Mouse (Mus musculus) T-cell, adult 66 days (primary cell): ENCODE data around the gene Pigv. TPM values are rescaled to one million over a fixed set of nuclear protein-coding genes. Genes with fewer than 3 reads are reported as not detected.

Source experiments
- total RNA-seq, 2 experiments: library from RNA; stranded (reverse); gene quantifications; 3 replicates in 1 of 2; 4 replicates in 1 of 2; pipeline ENCODE4 v1.2.4; 2023

Pigv gene
- total RNA-seq, result 10 to 100 TPM; 23.5 to 25.4 TPM

DNA sequence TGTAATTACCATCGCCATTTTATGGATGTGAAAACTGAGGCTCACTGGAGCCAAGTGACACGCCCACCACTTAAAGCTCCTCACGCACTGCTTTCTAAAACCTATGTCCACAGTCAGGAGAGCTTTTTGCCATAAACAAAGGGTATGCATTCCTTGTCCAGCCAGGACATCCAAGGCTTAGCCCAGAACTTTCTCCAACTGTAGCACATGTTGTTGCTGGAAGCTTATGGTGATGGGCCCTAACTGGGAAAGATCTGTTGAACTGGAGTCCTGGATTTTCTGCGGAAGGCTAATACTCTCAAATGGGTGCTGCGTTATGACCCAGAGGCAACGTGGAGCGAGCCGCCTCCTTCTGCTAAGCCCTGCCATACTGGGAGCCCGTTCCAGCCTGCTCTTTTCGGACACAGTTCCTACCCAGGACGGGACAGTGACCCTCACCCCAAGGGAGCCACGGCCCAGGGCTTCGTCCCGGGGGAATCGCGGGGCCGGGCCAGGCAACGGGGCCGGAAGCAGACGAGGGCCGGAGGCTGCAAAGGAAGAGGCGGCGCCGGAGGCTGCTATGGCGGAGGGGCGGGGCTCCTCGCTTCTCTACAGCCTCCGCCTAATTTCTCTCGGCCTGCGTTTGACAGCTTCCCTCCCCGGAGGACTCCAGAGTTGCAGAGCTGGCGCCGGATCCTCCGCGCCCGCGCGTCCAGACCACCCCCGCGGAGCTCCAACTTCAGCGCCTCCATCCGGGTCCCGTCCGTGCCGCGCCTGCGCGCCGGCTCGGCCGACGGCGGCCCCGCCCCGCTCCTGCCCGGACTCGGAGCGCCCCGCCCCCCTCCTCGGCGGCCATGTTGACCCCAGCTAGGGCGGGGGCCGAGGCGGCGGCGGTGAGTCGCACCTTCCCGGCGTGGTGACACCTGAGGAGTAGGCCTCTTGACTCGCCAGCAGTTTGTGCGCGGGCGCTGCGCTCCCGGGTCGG is at the start of gene Pigv:
Gene Pigv, minus strand, starts transcription at position 767 of the 964 bp plus-strand sequence.

GRCm38 (mm10) chr4:133649989-133650699 is 22.3 kb downstream of the Pigv start, which contains the start of gene Zdhhc18:
Gene Zdhhc18, minus strand, starts transcription at chr4:133650154.

Other genes starting within 250 kb of the Pigv start
- not detected for gene Tent5b, start 192.5 kb downstream of the Pigv start, total RNA-seq
- 10 to 100 TPM; 11.6 to 21.7 TPM for gene Trnp1, start 174.1 kb downstream of the Pigv start, total RNA-seq
- gene Kdf1, start 153.7 kb downstream of the Pigv start, total RNA-seq, result under 1 TPM; 0.52 to 0.80 TPM
- 10 to 100 TPM; 72.2 to 79.8 TPM for gene Nudc, start 126.7 kb downstream of the Pigv start, total RNA-seq
- gene Nr0b2, start 119.3 kb downstream of the Pigv start, total RNA-seq, result not detected
- 10 to 100 TPM; 21.4 to 32.4 TPM for gene Gpatch3, start 97.9 kb downstream of the Pigv start, total RNA-seq
- 10 to 100 TPM; 27.0 to 29.2 TPM for gene Gpn2, start 88.3 kb downstream of the Pigv start, total RNA-seq
- 10 to 100 TPM; 59.4 to 60.3 TPM for gene Sfn, start 70.5 kb downstream of the Pigv start, total RNA-seq
- gene Zdhhc18, start 22.5 kb downstream of the Pigv start, total RNA-seq, result 100 to 1,000 TPM; 216 to 235 TPM
- 100 to 1,000 TPM; 307 to 314 TPM for gene Arid1a, start 84.1 kb upstream of the Pigv start, total RNA-seq
- gene Rps6ka1, start 215.2 kb upstream of the Pigv start, total RNA-seq, result 100 to 1,000 TPM; 127 to 137 TPM